Mouse (Mus musculus): ENCODE measurements around the gene Phospho1. TPM values are rescaled to one million over a fixed set of nuclear protein-coding genes. Genes with fewer than 3 reads are reported as not detected.

Gene Phospho1
- polyA plus RNA-seq (2021; fragmentation: Nextera tagmentation) = 12.1 and 21.1 TPM in 2 replicates
- long read RNA-seq, experiment 1 = 0 reads
- long read RNA-seq, experiment 2 = 0 reads

DNA sequence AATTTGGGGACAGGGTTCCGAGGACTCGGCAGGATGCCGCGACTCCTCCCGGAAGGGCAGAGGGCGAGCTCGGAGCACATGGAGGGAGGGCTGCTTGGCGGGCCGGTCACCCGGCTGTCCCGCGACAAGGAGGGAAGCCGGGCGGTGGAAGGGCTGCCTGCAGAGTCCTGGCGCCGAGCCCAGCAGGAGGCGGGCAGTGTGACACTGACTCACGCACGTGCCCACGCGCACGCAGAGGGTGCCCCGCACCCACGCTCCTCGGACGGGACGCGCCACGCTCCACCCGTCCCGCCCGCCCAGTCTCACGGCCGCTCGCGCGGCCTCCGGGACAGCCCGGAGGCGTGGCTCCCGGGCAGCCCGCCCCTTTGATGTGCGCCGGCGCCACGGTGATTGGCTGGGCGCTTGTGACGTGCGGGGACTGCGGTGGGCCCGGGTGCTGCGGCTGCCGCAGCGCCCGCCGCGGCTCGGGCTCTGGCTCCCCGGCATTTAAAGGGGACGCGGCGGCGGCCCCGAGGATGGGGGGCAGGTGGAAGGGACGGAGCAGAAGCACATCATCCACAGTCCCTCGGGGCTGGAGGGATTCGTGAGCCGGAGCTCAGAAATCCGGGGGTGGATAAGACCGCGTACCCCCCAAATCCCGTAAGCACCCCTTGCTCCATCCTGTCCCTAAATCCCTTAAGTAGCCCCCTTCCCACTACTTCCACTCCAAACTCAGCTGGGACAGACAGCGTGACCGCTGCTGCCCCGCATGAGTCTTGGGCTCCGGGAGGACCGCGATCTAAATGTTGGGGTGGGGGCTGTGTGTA is at the start of gene Phospho1:
Gene Phospho1, plus strand, starts transcription at position 429 of the 806 bp plus-strand sequence.

DNA sequence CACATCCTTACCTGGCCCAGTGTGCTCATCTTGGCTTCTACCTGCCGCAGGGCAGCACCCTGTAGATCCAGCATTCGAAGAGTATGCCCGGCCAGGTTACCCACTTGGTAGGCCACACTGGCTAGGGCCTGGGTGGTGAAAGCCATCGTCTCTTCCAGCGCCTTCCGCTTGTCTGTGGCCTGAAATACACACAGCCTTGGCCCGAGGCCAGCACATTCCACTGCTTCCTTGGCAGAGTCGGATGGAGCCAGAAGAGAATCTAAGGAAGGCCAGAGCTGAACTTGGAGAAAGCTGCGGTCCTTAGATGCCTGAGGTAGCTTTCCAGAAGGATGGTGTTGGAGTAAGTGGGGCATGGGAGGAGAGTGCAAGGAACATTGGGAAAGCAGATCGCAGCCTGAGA is 12.8 kb downstream of the Phospho1 start, which contains the start of gene Gngt2:
Gene Gngt2, plus strand, starts transcription at position 158 of the 400 bp plus-strand sequence.

GRCm38 (mm10) chr11:95842074-95842681 is 17.9 kb downstream of the Phospho1 start, which contains the start of gene Abi3:
Gene Abi3 (minus strand): TSS chr11:95842476.

Other genes starting within 250 kb of the Phospho1 start
- 2.2 and 2.3 TPM in 2 replicates for gene Ngfr, start 236.8 kb upstream of the Phospho1 start, polyA plus RNA-seq (2021; fragmentation: Nextera tagmentation)
- gene Phb, start 157.5 kb upstream of the Phospho1 start, polyA plus RNA-seq (2021; fragmentation: Nextera tagmentation) = 199 and 225 TPM in 2 replicates
- 4.1 and 9.2 TPM in 2 replicates for gene Zfp652, start 111.8 kb upstream of the Phospho1 start, polyA plus RNA-seq (2021; fragmentation: Nextera tagmentation)
- gene B130006D01Rik, start 100.9 kb upstream of the Phospho1 start, polyA plus RNA-seq (2021; fragmentation: Nextera tagmentation) = not detected in 2 replicates
- 13.5 and 15.1 TPM in 2 replicates for gene Gngt2, start 12.7 kb downstream of the Phospho1 start, polyA plus RNA-seq (2021; fragmentation: Nextera tagmentation)
- gene Abi3, start 18.0 kb downstream of the Phospho1 start, polyA plus RNA-seq (2021; fragmentation: Nextera tagmentation) = 3.7 and 4.5 TPM in 2 replicates
- not detected in 2 replicates for gene B4galnt2, start 90.4 kb downstream of the Phospho1 start, polyA plus RNA-seq (2021; fragmentation: Nextera tagmentation)
- not detected in 2 replicates for gene Igf2bp1, start 181.4 kb downstream of the Phospho1 start, polyA plus RNA-seq (2021; fragmentation: Nextera tagmentation)
- not detected in 2 replicates for gene Gip, start 200.0 kb downstream of the Phospho1 start, polyA plus RNA-seq (2021; fragmentation: Nextera tagmentation)
- gene Snf8, start 210.4 kb downstream of the Phospho1 start, polyA plus RNA-seq (2021; fragmentation: Nextera tagmentation) = 25.0 and 26.8 TPM in 2 replicates
- 6.6 and 6.9 TPM in 2 replicates for gene Ube2z, start 240.9 kb downstream of the Phospho1 start, polyA plus RNA-seq (2021; fragmentation: Nextera tagmentation)